Comparison of ENCODE assay signal across 8 mouse cellular contexts in genomic region chr9:104444906-104445305, GRCm38 (mm10).
DNase-seq lines count a peak whose midpoint lies in the region; ATAC-seq and TF ChIP-seq lines count a peak whose summit lies in the region.

No protein-coding gene starts in this region.

- no peaks in the 10 kb centered on the region for H3K79me2 ChIP-seq in liver, adult 2 months (ENCODE audit: control insufficient read depth, insufficient read depth, low read length)

- no peak for TF ChIP-seq POLR2A in liver, adult 2 months (IDR thresholded peaks at IDR 0.05; ENCODE audit: extremely low read depth, insufficient read depth, low read length)

- no peak overlapping the region for H3K4me3 ChIP-seq in heart, embryonic 12.5 days
- H3K4me3 ChIP-seq in hindbrain, postnatal 0 days (ENCODE audit: low read length), result no peak overlapping the region
- no peak overlapping the region for H3K4me3 ChIP-seq in liver, adult 2 months (ENCODE audit: insufficient read depth, low read depth, low read length)

- no peak overlapping the region for H3K27ac ChIP-seq in heart, embryonic 12.5 days (ENCODE audit: poor library complexity, severe bottlenecking)
- no peak overlapping the region for H3K27ac ChIP-seq in hindbrain, postnatal 0 days
- no peak overlapping the region for H3K27ac ChIP-seq in liver, adult 2 months (replicated peaks; ENCODE audit: insufficient read depth, low read depth, low read length)

- H3K27me3 ChIP-seq in heart, embryonic 12.5 days (replicated peaks), result no peaks in the 10 kb centered on the region
- no peaks in the 10 kb centered on the region for H3K27me3 ChIP-seq in hindbrain, postnatal 0 days (ENCODE audit: insufficient read depth, low read length)
- H3K27me3 ChIP-seq in liver, adult 2 months (ENCODE audit: control insufficient read depth, insufficient read depth, low read length), result no peaks in the 10 kb centered on the region

- no peak overlapping the region for H3K9ac ChIP-seq in heart, embryonic 12.5 days
- no peak overlapping the region for H3K9ac ChIP-seq in hindbrain, postnatal 0 days (replicated peaks; ENCODE audit: low read length)
- no peak overlapping the region for H3K9ac ChIP-seq in liver, adult 2 months (ENCODE audit: low read depth, low read length)

- no peak overlapping the region for H3K4me2 ChIP-seq in heart, embryonic 12.5 days
- H3K4me2 ChIP-seq in hindbrain, postnatal 0 days (ENCODE audit: low read depth, low read length), result no peak overlapping the region

- no peak for ATAC-seq in heart, embryonic 12.5 days (ENCODE audit: insufficient number of reproducible peaks, low FRiP score)
- ATAC-seq in hindbrain, postnatal 0 days, result no peak

- DNase-seq in heart, adult 11 months, result peak; percentile 86
- DNase-seq in CD8-positive naive resting alpha-beta T cell, adult 2 months (ENCODE audit: low read depth in 2 of 2, low spot score in 2 of 2), result peak; percentile 8 to 32
- DNase-seq in brain, adult 2 months (ENCODE audit: low read depth, low spot score), result peak; percentile 50
- peak; percentile 32 for DNase-seq in hindbrain, postnatal 0 days (ENCODE audit: low spot score)
- peak; percentile 67 for DNase-seq in liver, adult 2 months (ENCODE audit: extremely low read depth, low read depth, low spot score)
- peak; percentile 30 for DNase-seq in right cerebral cortex, adult 18-20 months
- peak; percentile 2 to 21 for DNase-seq in urinary bladder, postnatal 36 days (ENCODE audit: low spot score in 2 of 2)

- WGBS in heart, embryonic 12.5 days, result 58% methylated on average over 5 of the region's 5 CpGs
- 53% methylated on average over 5 of the region's 5 CpGs for WGBS in hindbrain, postnatal 0 days
- WGBS in liver, adult 2 months, result 36% methylated on average over 5 of the region's 5 CpGs

- H3K4me1 ChIP-seq in heart, embryonic 12.5 days (replicated peaks), result no peaks in the 10 kb centered on the region
- H3K4me1 ChIP-seq in hindbrain, postnatal 0 days (ENCODE audit: insufficient read depth, low read length), result no peaks in the 10 kb centered on the region
- no peaks in the 10 kb centered on the region for H3K4me1 ChIP-seq in liver, adult 2 months (ENCODE audit: control insufficient read depth, insufficient read depth, low read length)

- H3K36me3 ChIP-seq in heart, embryonic 12.5 days, result no peaks in the 10 kb centered on the region
- no peaks in the 10 kb centered on the region for H3K36me3 ChIP-seq in hindbrain, postnatal 0 days (ENCODE audit: insufficient read depth, low read length)
- H3K36me3 ChIP-seq in liver, adult 2 months (ENCODE audit: control insufficient read depth, insufficient read depth, low read length), result no peaks in the 10 kb centered on the region

- TF ChIP-seq CTCF in hindbrain, postnatal 0 days (IDR thresholded peaks at IDR 0.05; ENCODE audit: low read depth), result peak; percentile 75
- peak; percentile 74 for TF ChIP-seq CTCF in liver, adult 2 months (IDR thresholded peaks at IDR 0.05; ENCODE audit: low read depth, low read length)

- H3K9me3 ChIP-seq in heart, embryonic 12.5 days (replicated peaks), result no peaks in the 10 kb centered on the region
- no peaks in the 10 kb centered on the region for H3K9me3 ChIP-seq in hindbrain, postnatal 0 days (ENCODE audit: low read length)

Comparison
In these comparisons a context has a peak if more than half of its experiments do, and no peak if none do; other contexts are left out.
1. DNase-seq: peak in every context shown above with its lines; median percentile 86 in heart, adult 11 months; 67 in liver, adult 2 months; 50 in brain, adult 2 months; 32 in hindbrain, postnatal 0 days; 30 in right cerebral cortex, adult 18-20 months; 20 in CD8-positive naive resting alpha-beta T cell, adult 2 months; 12 in urinary bladder, postnatal 36 days.